Mouse (Mus musculus): ENCODE measurements around the gene Plcb4. TPM values are rescaled to one million over a fixed set of nuclear protein-coding genes. Genes with fewer than 3 reads are reported as not detected.

Gene Plcb4
- total and polyA plus RNA-seq, 3 experiments = not detected

GRCm38 (mm10) chr2:135797677-135798546 lies 139.1 kb downstream of the Plcb4 start:
- no peak for TF ChIP-seq MXI1 (IDR thresholded peaks at IDR 0.05; ENCODE audit: low read depth, low read length)
- TF ChIP-seq CTCF (conservative IDR thresholded peaks at IDR 0.05 in 1 of 2, IDR thresholded peaks at IDR 0.05 in 1 of 2; ENCODE audit: low read depth in 2 of 2, low read length in 2 of 2) = no peak
- no peaks in the 10 kb centered on the region for H3K4me1 ChIP-seq (ENCODE audit: control insufficient read depth in 1 of 2, insufficient read depth in 2 of 2)
- dilution Hi-C loops (cut with MboI; ENCODE audit: extremely low pct_ligation_motif_present, extremely low pct_unique_long_range_greater_than_20kb, low sequenced_read_pairs) (no loop called here), in situ Hi-C loops (cut with MboI; ENCODE audit: low pct_ligation_motif_present, low pct_unique_long_range_greater_than_20kb, low sequenced_read_pairs) (no loop called here)
- no peak overlapping the region for H3K4me3 ChIP-seq (replicated peaks in 1 of 3; ENCODE audit: low read depth in 2 of 3, low read length in 2 of 3, poor library complexity in 1 of 3)
- no peak for DNase-seq (ENCODE audit: extremely low read depth)
- H3K9me3 ChIP-seq (replicated peaks; ENCODE audit: low read length) = peaks cover 67% of the 10 kb centered on the region
- H3K27ac ChIP-seq (ENCODE audit: insufficient read depth, low read depth) = no peak overlapping the region
- H3K9ac ChIP-seq (ENCODE audit: insufficient read depth, low read depth) = no peak overlapping the region
- H3K27me3 ChIP-seq (replicated peaks) = no peaks in the 10 kb centered on the region
- H3K4me2 ChIP-seq (ENCODE audit: insufficient read depth, low read depth, poor library complexity, severe bottlenecking) = no peak overlapping the region
- H3K79me2 ChIP-seq (replicated peaks; ENCODE audit: control insufficient read depth, extremely low read depth, insufficient read depth, poor library complexity, severe bottlenecking) = no peaks in the 10 kb centered on the region
- no peaks in the 10 kb centered on the region for H3K36me3 ChIP-seq (replicated peaks in 1 of 2; ENCODE audit: control insufficient read depth in 1 of 2, insufficient read depth in 1 of 2, low read length in 1 of 2)

GRCm38 (mm10) chr2:135799149-135799770 lies 140.4 kb downstream of the Plcb4 start:
- H3K9me3 ChIP-seq (replicated peaks; ENCODE audit: low read length) = peaks cover 73% of the 10 kb centered on the region
- dilution Hi-C loops (cut with MboI; ENCODE audit: extremely low pct_ligation_motif_present, extremely low pct_unique_long_range_greater_than_20kb, low sequenced_read_pairs) (no loop called here), in situ Hi-C loops (cut with MboI; ENCODE audit: low pct_ligation_motif_present, low pct_unique_long_range_greater_than_20kb, low sequenced_read_pairs) (no loop called here)
- no peaks in the 10 kb centered on the region for H3K79me2 ChIP-seq (replicated peaks; ENCODE audit: control insufficient read depth, extremely low read depth, insufficient read depth, poor library complexity, severe bottlenecking)
- no peaks in the 10 kb centered on the region for H3K4me1 ChIP-seq (ENCODE audit: control insufficient read depth in 1 of 2, insufficient read depth in 2 of 2)
- no peak for TF ChIP-seq IRF4 (IDR thresholded peaks at IDR 0.05; ENCODE audit: low read depth, low read length)
- no peak for TF ChIP-seq ELF1 (IDR thresholded peaks at IDR 0.05; ENCODE audit: low read depth, low read length)
- TF ChIP-seq USF2 (conservative IDR thresholded peaks at IDR 0.05; ENCODE audit: low read depth, low read length) = no peak
- TF ChIP-seq MXI1 (IDR thresholded peaks at IDR 0.05; ENCODE audit: low read depth, low read length) = no peak
- no peak for TF ChIP-seq JUND (conservative IDR thresholded peaks at IDR 0.05; ENCODE audit: low read depth, low read length)
- no peak for DNase-seq (ENCODE audit: extremely low read depth)
- H3K9ac ChIP-seq (ENCODE audit: insufficient read depth, low read depth) = no peak overlapping the region
- no peaks in the 10 kb centered on the region for H3K36me3 ChIP-seq (replicated peaks in 1 of 2; ENCODE audit: control insufficient read depth in 1 of 2, insufficient read depth in 1 of 2, low read length in 1 of 2)
- no peak overlapping the region for H3K4me3 ChIP-seq (replicated peaks in 1 of 3; ENCODE audit: low read depth in 2 of 3, low read length in 2 of 3, poor library complexity in 1 of 3)
- H3K27me3 ChIP-seq (replicated peaks) = no peaks in the 10 kb centered on the region
- H3K4me2 ChIP-seq (ENCODE audit: insufficient read depth, low read depth, poor library complexity, severe bottlenecking) = no peak overlapping the region
- no peak overlapping the region for H3K27ac ChIP-seq (ENCODE audit: insufficient read depth, low read depth)

- in situ Hi-C loops (cut with MboI; ENCODE audit: low pct_ligation_motif_present, low pct_unique_long_range_greater_than_20kb, low sequenced_read_pairs) = no loop called here
- TF ChIP-seq KAT2A (IDR thresholded peaks at IDR 0.05; ENCODE audit: insufficient replicate concordance, low read length) (no peak), MAFK (IDR thresholded peaks at IDR 0.05; ENCODE audit: insufficient replicate concordance, low read length) (no peak), SIN3A (IDR thresholded peaks at IDR 0.05; ENCODE audit: low read length) (no peak), EP300 (IDR thresholded peaks at IDR 0.05; ENCODE audit: low read length) (no peak), E2F4 (IDR thresholded peaks at IDR 0.05; ENCODE audit: insufficient replicate concordance, low read depth, low read length) (no peak), MXI1 (IDR thresholded peaks at IDR 0.05; ENCODE audit: low read depth, low read length) (no peak), NELFE (IDR thresholded peaks at IDR 0.05; ENCODE audit: low read depth, low read length) (no peak), MYC (IDR thresholded peaks at IDR 0.05; ENCODE audit: low read depth, low read length) (no peak), ZMIZ1 (IDR thresholded peaks at IDR 0.05; ENCODE audit: low read depth, low read length) (no peak), CHD2 (IDR thresholded peaks at IDR 0.05; ENCODE audit: low read length) (no peak), POLR2AphosphoS2 (IDR thresholded peaks at IDR 0.05; ENCODE audit: low read depth, low read length) (no peak), USF1 (IDR thresholded peaks at IDR 0.05; ENCODE audit: low read depth, low read length) (no peak), ZKSCAN1 (IDR thresholded peaks at IDR 0.05; ENCODE audit: borderline replicate concordance, low read depth, low read length) (no peak), PAX5 (IDR thresholded peaks at IDR 0.05; ENCODE audit: low read length) (no peak), MEF2A (IDR thresholded peaks at IDR 0.05; ENCODE audit: borderline replicate concordance, low read depth, low read length) (no peak), JUN (IDR thresholded peaks at IDR 0.05; ENCODE audit: insufficient read depth, low read depth, low read length) (no peak), RCOR1 (conservative IDR thresholded peaks at IDR 0.05; ENCODE audit: low read depth, low read length) (no peak), GABPA (IDR thresholded peaks at IDR 0.05; ENCODE audit: insufficient replicate concordance, low read depth, low read length) (no peak), MAZ (IDR thresholded peaks at IDR 0.05; ENCODE audit: low read depth, low read length) (no peak)
These were observed 141.6 kb downstream of the Plcb4 start for GRCm38 (mm10) chr2:135800385-135800784.

More at GRCm38 (mm10) chr2:135800385-135800784, 141.6 kb downstream of the Plcb4 start:
- Histone ChIP-seq H3K27me3 (replicated peaks) (no peaks in the 10 kb centered on the region), H3K4me2 (ENCODE audit: insufficient read depth, low read depth, poor library complexity, severe bottlenecking) (no peak overlapping the region), H3K4me1 (ENCODE audit: control insufficient read depth in 1 of 2, insufficient read depth in 2 of 2) (no peaks in the 10 kb centered on the region), H3K9me3 (replicated peaks; ENCODE audit: low read length) (peaks cover 75% of the 10 kb centered on the region), H3K4me3 (replicated peaks in 1 of 3; ENCODE audit: low read depth in 2 of 3, low read length in 2 of 3, poor library complexity in 1 of 3) (no peak overlapping the region), H3K9ac (ENCODE audit: insufficient read depth, low read depth) (no peak overlapping the region), H3K79me2 (replicated peaks; ENCODE audit: control insufficient read depth, extremely low read depth, insufficient read depth, poor library complexity, severe bottlenecking) (no peaks in the 10 kb centered on the region), H3K27ac (ENCODE audit: insufficient read depth, low read depth) (no peak overlapping the region), H3K36me3 (replicated peaks in 1 of 2; ENCODE audit: control insufficient read depth in 1 of 2, insufficient read depth in 1 of 2, low read length in 1 of 2) (no peaks in the 10 kb centered on the region)
- no peak for DNase-seq (ENCODE audit: extremely low read depth)
- dilution Hi-C loops (cut with MboI; ENCODE audit: extremely low pct_ligation_motif_present, extremely low pct_unique_long_range_greater_than_20kb, low sequenced_read_pairs) = no loop called here

All from CH12.LX (cell line).